Mouse (Mus musculus) hindbrain, embryonic 15.5 days (tissue): ENCODE results near the gene Tmem63a. TPM values are rescaled to one million over a fixed set of nuclear protein-coding genes. Genes with fewer than 3 reads are reported as not detected.

ENCODE experiments used
- ATAC-seq: fragments of 200-750 bp; cut with Nextera tagmentation; 2 replicates; pipeline ENCODE4 v1.8.0; 2017; ENCODE audit warnings: low read depth, moderate number of reproducible peaks, moderate TSS enrichment; ENCODE audit not compliant: low FRiP score
- H3K27ac ChIP-seq: fragments of 300-500 bp; sonication (generic); replicated peaks from 2 replicates; pipeline ENCODE4 v1.5.1; 2015; ENCODE audit warnings: mild to moderate bottlenecking, inconsistent platforms
- H3K27me3 ChIP-seq: fragments of 300-500 bp; sonication (generic); 2 replicates; pipeline ENCODE4 v1.6.1; 2015; ENCODE audit warnings: control low read depth, inconsistent platforms
- H3K36me3 ChIP-seq: fragments of 300-500 bp; sonication (generic); 2 replicates; pipeline ENCODE4 v1.6.1; 2015; ENCODE audit warnings: control low read depth, inconsistent platforms
- H3K4me1 ChIP-seq: fragments of 300-500 bp; sonication (generic); replicated peaks from 2 replicates; pipeline ENCODE4 v1.6.1; 2015; ENCODE audit warnings: control low read depth, inconsistent platforms
- H3K4me2 ChIP-seq: fragments of 300-500 bp; sonication (generic); 2 replicates; pipeline ENCODE4 v1.6.1; 2015; ENCODE audit warnings: moderate library complexity, mild to moderate bottlenecking, inconsistent platforms
- H3K4me3 ChIP-seq: fragments of 300-500 bp; sonication (generic); 2 replicates; pipeline ENCODE4 v1.5.1; 2015; ENCODE audit warnings: mild to moderate bottlenecking, inconsistent platforms
- H3K9ac ChIP-seq: fragments of 300-500 bp; sonication (generic); 2 replicates; pipeline ENCODE4 v1.6.1; 2015; ENCODE audit warnings: inconsistent platforms
- H3K9me3 ChIP-seq: fragments of 300-500 bp; sonication (generic); 2 replicates; pipeline ENCODE4 v1.6.1; 2016; ENCODE audit warnings: control low read depth, inconsistent platforms
- WGBS: fragments of 180-500 bp; shearing (Covaris S2); methylation state at CpG from one replicate; pipeline ENCODE4 v1.1.7; 2015; 5-methylcytosine and 5-hydroxymethylcytosine counted together
- polyA plus RNA-seq: library from polyadenylated mRNA; unstranded; fragments of >200 nt; fragmentation: Nextera tagmentation; extraction: Ambion mirVana; gene quantifications from 2 replicates; pipeline ENCODE4 v1.2.1, GENCODE M21; 2015

Gene Tmem63a
- polyA plus RNA-seq, 1 experiment from 2014 or later = 2.4 TPM

DNA sequence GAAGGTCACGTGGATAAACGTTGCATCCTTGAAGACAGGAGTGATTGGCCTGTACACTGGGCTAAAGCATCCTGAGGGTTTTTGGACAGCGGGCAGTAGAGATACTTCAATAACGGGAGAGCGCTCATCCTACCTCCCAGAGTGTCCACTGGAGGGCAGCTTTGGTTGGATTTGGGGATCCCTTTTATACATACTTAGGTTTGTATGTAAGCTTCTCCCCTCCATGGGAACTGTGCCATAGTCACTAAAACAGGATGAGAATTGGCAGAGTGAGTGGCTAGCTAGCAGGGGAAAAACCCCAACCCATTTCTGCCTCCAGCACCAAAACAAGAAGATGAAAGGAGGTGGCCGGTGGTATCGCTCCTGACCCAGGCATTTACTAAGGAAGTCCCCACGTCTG, 31.0 kb upstream of the Tmem63a start:
- Histone ChIP-seq H3K4me1 (0 out of 2 replicates have a peak, but pooled peaks cover 3% of the 10 kb centered on the region), H3K27ac (no peak overlapping the region), H3K9ac (no peak overlapping the region), H3K4me2 (no peak overlapping the region), H3K27me3 (no peaks in the 10 kb centered on the region), H3K9me3 (no peaks in the 10 kb centered on the region), H3K36me3 (peaks cover 23% of the 10 kb centered on the region), H3K4me3 (no peak overlapping the region)
- ATAC-seq = no peak
- 53% methylated on average over 8 of the region's 8 CpGs for WGBS

DNA sequence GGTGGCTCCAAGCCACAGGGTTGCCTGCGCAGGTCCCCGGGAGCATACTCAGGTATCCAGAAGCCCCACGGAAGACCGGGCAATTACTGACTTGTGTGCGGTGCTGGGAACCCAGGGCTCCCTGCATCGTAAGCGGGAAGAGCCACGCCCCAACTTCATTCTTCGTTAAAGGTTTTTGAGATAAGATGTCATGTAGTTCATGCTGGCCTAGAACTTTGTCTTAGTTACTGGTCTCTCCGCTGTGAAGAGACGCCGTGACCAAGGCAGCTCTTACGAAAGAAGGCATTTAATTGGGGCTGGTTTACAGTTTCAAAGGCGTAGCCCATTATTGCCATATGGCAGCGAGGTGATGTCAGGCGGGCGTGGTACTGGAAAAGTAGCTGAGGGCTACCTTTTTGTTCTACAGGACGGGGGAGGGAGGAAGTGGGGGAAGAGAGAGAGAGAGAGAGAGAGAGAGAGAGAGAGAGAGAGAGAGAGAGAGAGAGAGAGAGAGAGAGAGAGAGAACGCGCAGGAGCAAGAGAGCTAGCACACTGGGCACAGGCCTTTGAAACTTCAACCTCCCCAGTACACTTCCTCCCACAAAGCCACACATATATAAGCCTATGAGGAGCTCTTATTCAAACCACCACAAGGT, 30.4 kb upstream of the Tmem63a start:
- H3K4me3 ChIP-seq = no peak overlapping the region
- H3K27me3 ChIP-seq = no peaks in the 10 kb centered on the region
- peaks cover 18% of the 10 kb centered on the region for H3K36me3 ChIP-seq
- H3K9me3 ChIP-seq = no peaks in the 10 kb centered on the region
- 74% methylated on average over 20 of the region's 20 CpGs for WGBS
- H3K9ac ChIP-seq = no peak overlapping the region
- H3K27ac ChIP-seq = no peak overlapping the region
- H3K4me1 ChIP-seq = no peaks in the 10 kb centered on the region
- ATAC-seq = no peak
- no peak overlapping the region for H3K4me2 ChIP-seq

DNA sequence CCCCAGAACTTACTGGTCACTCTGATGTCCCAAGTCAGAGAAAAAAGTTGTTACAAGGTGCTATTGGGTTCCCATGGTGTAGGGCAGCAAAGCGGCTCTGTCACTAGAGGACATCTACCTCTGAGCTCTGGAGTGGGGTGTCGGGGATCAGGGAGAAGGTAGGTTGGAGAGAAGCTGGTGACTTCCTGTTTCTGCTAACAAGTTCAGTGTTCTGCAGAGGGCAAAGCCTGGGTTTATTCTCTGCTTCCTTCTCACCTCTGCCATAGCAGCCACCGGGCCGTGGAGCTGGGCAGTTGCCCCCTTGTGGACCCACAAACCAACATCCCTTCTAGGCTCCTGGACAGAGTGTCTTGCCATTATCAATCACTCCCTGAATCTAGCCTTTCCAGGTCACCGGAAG, 29.4 kb upstream of the Tmem63a start:
- H3K27me3 ChIP-seq = no peaks in the 10 kb centered on the region
- WGBS = 89% methylated on average over 5 of the region's 5 CpGs
- no peak for ATAC-seq

DNA sequence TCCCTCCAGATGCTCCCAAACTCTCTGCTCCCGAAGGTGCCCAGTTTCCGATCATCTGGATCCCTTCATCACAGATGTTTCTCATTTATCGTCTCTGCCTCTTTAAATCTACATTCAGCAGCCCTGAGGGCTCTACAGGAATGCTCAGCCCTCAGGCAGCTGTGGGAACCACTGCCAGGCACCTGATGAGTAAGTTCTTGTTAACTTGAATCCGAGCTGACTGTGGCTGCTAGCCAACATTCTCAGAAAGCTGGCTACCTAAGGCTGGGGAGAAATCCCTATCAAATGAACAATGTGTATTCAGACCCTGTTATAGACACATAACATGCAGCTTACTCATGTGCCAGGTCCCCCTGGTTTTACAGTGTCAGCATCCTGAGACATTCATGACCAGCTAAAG, 28.3 kb upstream of the Tmem63a start:
- H3K27ac ChIP-seq = no peak overlapping the region
- H3K4me2 ChIP-seq = no peak overlapping the region
- H3K9ac ChIP-seq = no peak overlapping the region
- WGBS = 59% methylated on average over 4 of the region's 4 CpGs
- no peak for ATAC-seq
- no peaks in the 10 kb centered on the region for H3K27me3 ChIP-seq
- no peaks in the 10 kb centered on the region for H3K4me1 ChIP-seq
- no peak overlapping the region for H3K4me3 ChIP-seq
- H3K9me3 ChIP-seq = no peaks in the 10 kb centered on the region
- 0 out of 2 replicates have a peak, but pooled peaks cover under 1% of the 10 kb centered on the region for H3K36me3 ChIP-seq

More for the DNA sequence above, 29.4 kb upstream of the Tmem63a start:
- H3K9ac ChIP-seq = no peak overlapping the region
- no peaks in the 10 kb centered on the region for H3K9me3 ChIP-seq
- H3K4me3 ChIP-seq = no peak overlapping the region
- no peaks in the 10 kb centered on the region for H3K4me1 ChIP-seq
- peaks cover 10% of the 10 kb centered on the region for H3K36me3 ChIP-seq
- H3K4me2 ChIP-seq = no peak overlapping the region
- H3K27ac ChIP-seq = no peak overlapping the region

DNA sequence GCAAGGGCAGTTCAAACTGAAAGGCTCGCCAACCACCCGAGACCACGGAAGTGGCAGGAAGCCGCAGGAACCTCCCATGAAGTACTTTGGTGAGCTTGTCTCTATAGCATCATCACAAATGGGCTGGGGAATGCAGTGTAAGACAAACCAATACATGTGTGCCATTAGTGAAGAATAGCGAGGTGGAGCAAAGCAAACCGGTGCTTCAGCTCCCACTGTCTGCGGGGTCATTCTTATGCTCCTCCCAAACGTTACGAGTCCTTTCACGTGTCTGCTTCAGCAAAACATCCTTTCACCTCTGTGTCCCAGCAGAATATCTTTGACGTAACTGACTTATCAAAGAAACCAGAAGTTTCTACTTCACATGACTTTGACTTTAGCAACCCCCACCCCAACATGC, 25.7 kb upstream of the Tmem63a start:
- no peaks in the 10 kb centered on the region for H3K9me3 ChIP-seq
- H3K36me3 ChIP-seq = no peaks in the 10 kb centered on the region
- no peak overlapping the region for H3K4me2 ChIP-seq
- no peak overlapping the region for H3K4me3 ChIP-seq
- no peaks in the 10 kb centered on the region for H3K27me3 ChIP-seq
- H3K27ac ChIP-seq = no peak overlapping the region
- H3K9ac ChIP-seq = no peak overlapping the region
- 88% methylated on average over 11 of the region's 11 CpGs for WGBS
- H3K4me1 ChIP-seq = no peaks in the 10 kb centered on the region
- no peak for ATAC-seq

DNA sequence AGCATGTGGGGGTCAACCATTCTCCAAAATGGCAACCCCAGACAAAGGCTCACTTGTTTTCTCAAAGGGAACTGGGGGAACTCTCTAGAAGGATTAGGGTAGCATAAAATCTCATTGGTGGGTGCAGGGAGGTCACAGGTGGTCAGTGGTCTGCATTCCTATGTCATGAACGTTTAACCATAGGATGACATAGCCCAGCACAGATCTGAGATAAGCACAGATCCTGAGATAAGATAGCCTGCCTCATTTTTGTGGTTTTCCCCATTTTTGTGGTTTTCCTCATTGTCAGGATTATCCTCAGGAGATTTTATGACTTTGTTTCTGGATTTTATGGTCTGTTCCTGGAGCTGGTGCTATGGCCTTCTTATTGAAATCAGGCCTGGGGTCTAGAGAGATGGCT, 25.1 kb upstream of the Tmem63a start:
- ATAC-seq = no peak
- WGBS = 71% methylated on average over 1 of the region's 1 CpGs
- no peaks in the 10 kb centered on the region for H3K4me1 ChIP-seq

DNA sequence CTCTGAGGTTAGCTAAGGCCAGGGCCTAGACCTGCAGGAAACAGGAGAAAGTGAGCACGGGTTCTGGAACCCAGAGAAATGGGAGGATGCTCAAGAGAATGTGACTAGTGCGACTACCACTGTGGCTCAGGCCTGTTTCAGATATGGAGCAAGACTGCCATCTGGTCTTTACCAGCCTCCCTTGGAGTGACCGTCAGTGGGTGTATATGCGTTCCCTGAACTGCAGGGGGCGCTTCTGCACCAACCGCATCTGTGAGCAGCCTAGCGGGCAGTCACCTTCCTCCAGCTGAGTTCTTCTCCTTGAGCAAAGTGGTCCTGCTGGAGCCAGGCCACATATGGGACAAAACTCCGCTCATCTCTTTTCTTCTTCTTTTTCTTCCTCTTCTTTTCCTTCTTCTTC, 22.5 kb upstream of the Tmem63a start:
- Histone ChIP-seq H3K4me1 (no peaks in the 10 kb centered on the region), H3K4me3 (no peak overlapping the region), H3K4me2 (no peak overlapping the region), H3K36me3 (no peaks in the 10 kb centered on the region), H3K27me3 (no peaks in the 10 kb centered on the region), H3K9me3 (no peaks in the 10 kb centered on the region), H3K27ac (no peak overlapping the region), H3K9ac (no peak overlapping the region)
- 40% methylated on average over 8 of the region's 8 CpGs for WGBS
- ATAC-seq = no peak

More for the DNA sequence above, 25.1 kb upstream of the Tmem63a start:
- Histone ChIP-seq H3K9me3 (no peaks in the 10 kb centered on the region), H3K4me3 (no peak overlapping the region), H3K36me3 (no peaks in the 10 kb centered on the region), H3K9ac (no peak overlapping the region), H3K27me3 (no peaks in the 10 kb centered on the region), H3K27ac (no peak overlapping the region), H3K4me2 (no peak overlapping the region)

DNA sequence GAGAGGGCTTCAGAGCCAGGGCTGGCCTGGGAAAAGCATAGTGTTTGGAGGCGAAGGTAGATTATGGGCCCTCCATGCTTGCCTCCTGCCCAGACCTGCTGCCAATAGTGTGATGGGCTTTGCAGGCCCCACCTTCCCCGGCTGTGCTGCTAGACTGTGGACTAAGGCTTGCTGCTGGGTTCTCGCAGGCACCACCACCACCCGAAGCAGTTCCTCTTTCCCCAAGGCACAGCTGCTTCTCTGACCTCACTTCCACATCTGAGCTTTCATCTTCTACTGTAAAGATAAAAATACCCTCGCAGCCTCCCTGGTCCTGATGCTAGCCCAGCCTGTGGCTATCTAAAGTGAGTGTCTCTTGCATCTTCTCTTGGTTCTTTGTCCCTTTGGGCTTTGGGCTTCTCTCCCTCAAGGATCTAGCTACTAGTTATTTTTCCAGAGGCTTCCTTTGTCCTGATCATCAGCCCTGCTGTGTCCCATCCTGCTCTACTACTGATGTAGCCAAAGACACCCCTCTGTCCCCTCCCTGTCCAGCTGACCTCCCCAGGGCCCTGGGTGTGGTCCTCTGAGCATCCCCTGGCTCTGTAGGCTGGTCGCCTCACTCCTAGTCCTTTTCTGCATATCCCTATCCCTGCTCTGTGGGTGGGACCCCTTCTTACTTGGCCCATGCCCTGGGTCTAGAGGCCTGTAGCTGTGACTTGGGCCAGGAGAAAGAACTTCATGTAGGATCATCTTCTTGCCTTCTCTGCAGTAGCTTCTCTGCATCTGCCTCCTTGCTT, 19.7 kb upstream of the Tmem63a start:
- no peaks in the 10 kb centered on the region for H3K9me3 ChIP-seq
- ATAC-seq = no peak
- no peaks in the 10 kb centered on the region for H3K4me1 ChIP-seq
- no peak overlapping the region for H3K27ac ChIP-seq
- no peak overlapping the region for H3K4me2 ChIP-seq
- WGBS = 85% methylated on average over 6 of the region's 6 CpGs
- H3K9ac ChIP-seq = no peak overlapping the region
- no peaks in the 10 kb centered on the region for H3K27me3 ChIP-seq
- H3K4me3 ChIP-seq = no peak overlapping the region
- H3K36me3 ChIP-seq = no peaks in the 10 kb centered on the region

DNA sequence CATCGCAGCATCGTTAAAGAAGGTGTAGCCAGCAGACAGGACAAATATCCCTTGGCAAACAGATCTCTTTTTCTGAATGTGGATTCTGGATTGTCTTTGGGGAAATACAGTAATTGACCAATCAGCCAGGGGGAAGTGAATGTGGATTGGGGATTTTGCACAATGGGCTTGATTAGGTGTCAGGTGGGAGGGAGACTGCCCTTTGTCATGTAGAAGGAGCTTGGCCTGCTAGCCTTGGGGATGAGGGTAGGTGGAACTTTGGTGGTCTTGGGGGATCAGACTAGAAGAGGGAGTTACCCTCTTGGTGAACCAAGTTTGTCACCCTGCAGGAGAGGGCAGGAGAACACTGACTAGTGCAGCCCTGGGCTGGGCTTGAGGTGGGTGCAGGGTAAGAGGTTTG, 17.4 kb upstream of the Tmem63a start:
- H3K9ac ChIP-seq = no peak overlapping the region
- no peak for ATAC-seq
- no peak overlapping the region for H3K27ac ChIP-seq
- H3K36me3 ChIP-seq = no peaks in the 10 kb centered on the region
- H3K9me3 ChIP-seq = no peaks in the 10 kb centered on the region
- no peaks in the 10 kb centered on the region for H3K27me3 ChIP-seq
- no peaks in the 10 kb centered on the region for H3K4me1 ChIP-seq
- no peak overlapping the region for H3K4me2 ChIP-seq
- H3K4me3 ChIP-seq = no peak overlapping the region
- 31% methylated on average over 2 of the region's 2 CpGs for WGBS

DNA sequence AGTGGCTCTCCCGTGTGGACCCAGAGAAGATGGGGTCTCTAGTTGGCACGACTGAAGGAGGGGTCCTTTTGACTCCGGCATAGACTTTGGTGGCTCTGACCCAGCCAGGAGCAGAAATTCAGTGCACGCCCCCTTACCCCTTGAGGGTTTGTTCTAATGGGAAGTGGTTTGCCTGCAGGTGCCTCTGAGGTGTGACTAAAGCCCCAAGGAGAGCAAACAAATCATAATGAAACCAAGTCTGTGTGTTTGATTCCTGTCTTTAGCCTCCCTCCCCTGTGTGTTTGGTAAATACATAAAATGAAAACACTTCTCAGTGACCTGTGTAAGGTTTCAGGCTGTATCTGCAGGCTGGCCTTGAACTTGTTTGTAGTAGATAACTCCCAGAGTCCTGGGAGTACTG, 15.9 kb upstream of the Tmem63a start:
- no peak overlapping the region for H3K4me2 ChIP-seq
- H3K9ac ChIP-seq = no peak overlapping the region
- 79% methylated on average over 4 of the region's 4 CpGs for WGBS
- no peaks in the 10 kb centered on the region for H3K4me1 ChIP-seq
- H3K36me3 ChIP-seq = no peaks in the 10 kb centered on the region
- H3K9me3 ChIP-seq = no peaks in the 10 kb centered on the region
- no peak for ATAC-seq
- no peak overlapping the region for H3K27ac ChIP-seq
- no peak overlapping the region for H3K4me3 ChIP-seq
- no peaks in the 10 kb centered on the region for H3K27me3 ChIP-seq

DNA sequence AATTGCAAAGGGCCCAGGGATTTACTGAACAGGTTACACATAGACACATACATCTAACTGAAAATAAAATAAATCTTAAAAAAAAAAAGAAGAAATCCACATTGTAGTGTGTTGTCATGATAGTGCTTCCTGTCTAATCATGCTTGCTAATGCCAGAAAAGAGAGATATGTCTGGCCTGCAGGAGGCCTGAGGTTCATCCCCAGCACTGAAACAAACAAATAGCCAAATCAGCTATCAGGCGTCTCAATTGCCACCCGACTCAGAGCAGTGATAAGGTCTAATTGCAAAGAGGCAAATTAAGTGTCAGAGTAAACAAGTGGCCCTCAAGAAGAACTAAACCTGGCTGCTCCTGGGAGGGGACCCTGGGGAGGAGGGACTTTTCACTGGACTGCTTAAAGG, 12.5 kb upstream of the Tmem63a start:
- Histone ChIP-seq H3K9ac (no peak overlapping the region), H3K4me1 (no peaks in the 10 kb centered on the region), H3K4me2 (no peak overlapping the region), H3K27ac (no peak overlapping the region), H3K4me3 (no peak overlapping the region), H3K36me3 (no peaks in the 10 kb centered on the region), H3K27me3 (peaks cover 7% of the 10 kb centered on the region), H3K9me3 (no peaks in the 10 kb centered on the region)
- WGBS = 66% methylated on average over 2 of the region's 2 CpGs
- ATAC-seq = no peak

DNA sequence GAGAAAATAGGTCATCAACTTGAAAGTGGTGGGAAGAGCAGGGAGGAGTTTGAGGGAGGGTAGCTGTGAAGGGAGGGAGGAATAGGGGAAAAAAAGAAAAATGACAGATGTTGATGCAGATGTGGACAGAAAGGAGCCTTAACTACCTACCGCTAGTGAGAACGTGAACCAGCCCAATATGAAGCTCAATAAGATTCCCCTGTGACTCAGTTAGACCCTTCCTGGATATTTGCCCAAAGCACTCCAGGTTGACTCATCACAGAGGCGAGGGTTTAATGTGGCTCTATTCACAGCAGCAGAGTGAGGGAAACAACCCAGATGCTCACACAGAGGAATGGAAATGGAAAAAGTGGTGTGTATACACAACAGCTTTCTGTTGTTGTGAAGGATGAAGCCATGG, 11.0 kb upstream of the Tmem63a start:
- no peaks in the 10 kb centered on the region for H3K4me1 ChIP-seq
- no peak overlapping the region for H3K27ac ChIP-seq
- no peak overlapping the region for H3K4me3 ChIP-seq
- WGBS = 49% methylated on average over 3 of the region's 3 CpGs
- ATAC-seq = no peak
- H3K9me3 ChIP-seq = no peaks in the 10 kb centered on the region
- peaks cover 22% of the 10 kb centered on the region for H3K27me3 ChIP-seq
- no peak overlapping the region for H3K4me2 ChIP-seq
- no peak overlapping the region for H3K9ac ChIP-seq
- no peaks in the 10 kb centered on the region for H3K36me3 ChIP-seq
